Mouse (Mus musculus) E14TG2a.4 (cell line): Measurements from ENCODE around the gene Zfp42.

Source experiments
- CTCF ChIP-seq: conservative IDR thresholded peaks from 2 replicates; pipeline ENCODE4 v1.5.1; 2014; ENCODE audit warnings: low read length
- NANOG ChIP-seq: IDR thresholded peaks from 2 replicates; pipeline ENCODE4 v1.6.1; 2014; ENCODE audit warnings: borderline replicate concordance, low read length, mixed read lengths
- POU5F1 ChIP-seq: IDR thresholded peaks from 2 replicates; pipeline ENCODE4 v1.6.1; 2014; ENCODE audit warnings: low read length, borderline replicate concordance

GRCm38 (mm10) chr8:43278397-43278796 lies 28.4 kb downstream of the Zfp42 start:
- TF ChIP-seq CTCF (no peak), NANOG (no peak), POU5F1 (no peak)
